Mouse (Mus musculus) thymus, postnatal 14 days (tissue): ENCODE data around the gene Patz1.
A peak's percentile ranks its signal among the peaks of the same experiment; 100 is the strongest.

Source experiments
- DNase-seq: peaks from one replicate; pipeline ENCODE4 v3.0.0; 2021

The Patz1 gene

DNA sequence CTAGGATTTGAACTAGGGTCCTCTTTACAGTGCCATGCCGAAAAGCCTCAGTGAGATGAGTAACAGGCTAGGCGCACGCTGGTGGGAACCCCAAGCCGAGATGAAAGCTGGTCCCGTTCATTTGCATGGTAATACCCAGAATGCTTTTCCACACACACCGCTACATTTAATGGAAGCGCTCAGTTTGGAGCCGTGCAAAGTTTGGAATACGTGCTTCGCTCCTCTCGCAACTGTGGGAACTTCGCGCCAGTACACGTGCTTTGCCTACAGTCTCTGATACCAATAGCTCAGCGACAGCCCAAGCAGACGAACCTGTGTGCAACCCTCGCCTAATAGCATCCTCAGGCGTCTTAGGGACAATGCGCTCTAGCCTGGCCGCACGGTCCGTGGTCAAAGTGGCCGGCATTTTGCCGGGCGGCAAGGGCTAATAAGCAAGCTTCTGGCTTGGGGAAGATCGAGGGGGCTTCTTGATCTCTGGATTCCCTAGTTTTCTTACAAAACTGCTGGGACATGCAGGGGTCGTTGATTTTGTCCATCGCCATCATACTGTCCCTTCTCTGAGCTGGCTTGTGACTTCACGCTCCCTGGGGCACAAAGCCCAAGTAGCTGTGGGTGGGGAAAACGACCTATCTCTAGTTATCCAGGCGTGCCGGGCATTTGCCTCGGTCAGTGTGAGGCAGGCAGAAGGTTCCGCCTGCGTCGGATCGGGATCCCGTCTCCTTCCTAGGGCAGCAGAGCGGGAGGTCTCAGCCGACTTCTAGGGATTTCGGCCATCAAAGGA, at the start of gene Patz1:
TSS of gene Patz1 (plus strand) at position 354 of the 781 bp plus-strand sequence.
- DNase-seq = peak; percentile 46

- no peak for DNase-seq
Observed at GRCm38 (mm10) chr11:3242395-3242794, 46.3 kb upstream of the Patz1 start.

DNA sequence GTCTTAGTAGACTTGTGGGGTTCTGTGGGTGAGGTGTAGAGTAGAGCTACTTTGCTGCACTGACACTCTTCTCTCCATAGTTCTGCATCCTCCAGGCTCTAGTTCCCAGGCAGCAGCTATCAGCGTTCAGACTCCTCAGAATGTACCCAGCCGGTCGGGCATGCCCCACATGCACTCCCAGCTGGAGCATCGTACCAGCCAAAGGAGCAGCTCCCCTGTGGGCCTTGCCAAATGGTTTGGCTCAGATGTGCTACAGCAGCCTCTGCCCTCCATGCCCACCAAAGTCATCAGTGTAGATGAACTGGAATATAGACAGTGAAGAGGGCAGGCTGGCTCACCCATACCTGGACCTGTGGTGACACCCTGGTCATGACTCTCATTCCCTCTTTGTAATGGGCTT, 44.9 kb upstream of the Patz1 start:
- no peak for DNase-seq

DNA sequence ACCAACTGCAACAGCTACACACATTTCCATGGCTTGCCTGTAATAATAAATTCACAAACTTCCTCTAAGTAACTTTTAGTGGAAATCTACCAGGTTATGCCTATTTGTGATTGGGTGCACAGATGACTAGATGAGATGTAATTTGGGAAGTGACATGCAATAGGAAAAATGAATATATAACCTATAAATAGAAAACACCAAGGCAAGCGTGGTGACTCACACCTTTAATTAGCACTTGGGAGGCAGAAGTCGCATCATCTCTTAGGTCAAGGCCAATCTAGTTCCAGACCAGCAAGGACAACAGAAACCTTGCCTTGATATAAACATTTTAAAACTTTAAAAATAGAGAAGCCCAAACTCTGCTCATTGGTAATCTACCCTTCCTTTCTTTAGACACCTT, 41.3 kb upstream of the Patz1 start:
- DNase-seq = no peak

- DNase-seq = no peak
Observed at GRCm38 (mm10) chr11:3259537-3259936, 29.1 kb upstream of the Patz1 start.

GRCm38 (mm10) chr11:3265291-3266078, 23.2 kb upstream of the Patz1 start:
- DNase-seq = no peak

DNA sequence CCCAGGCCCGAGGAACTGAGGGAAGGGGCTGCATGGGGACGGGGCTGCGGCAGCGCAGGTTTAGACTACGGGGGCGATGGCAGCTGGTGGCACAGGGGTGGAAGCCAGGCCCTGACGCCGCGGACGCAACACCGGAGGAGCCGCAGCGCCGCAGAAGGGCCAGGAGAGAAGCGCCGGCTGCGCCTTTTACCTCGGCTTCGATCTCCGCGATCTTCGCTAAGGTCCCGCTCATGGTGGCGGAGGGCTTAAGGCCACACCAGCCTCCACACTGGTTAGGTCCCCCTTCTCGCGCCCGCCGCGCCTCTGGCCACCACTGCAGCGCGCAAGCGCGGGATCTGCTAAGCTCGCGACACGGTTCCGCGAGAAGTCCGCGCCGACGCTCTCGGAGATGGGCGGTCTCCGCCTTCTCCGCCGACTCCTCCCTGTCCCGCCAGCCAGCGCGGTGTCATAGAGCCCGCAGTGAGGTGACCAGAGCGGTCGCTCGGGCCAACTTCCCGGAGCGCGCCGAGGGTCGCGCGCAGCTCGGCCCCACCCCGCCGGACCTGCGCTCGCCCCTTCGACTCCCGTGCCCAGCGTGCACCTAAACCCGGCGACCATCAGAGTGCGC, 22.5 kb upstream of the Patz1 start, which contains the start of gene Drg1:
TSS of gene Drg1 (minus strand) at position 337 of the 607 bp plus-strand sequence.
- peak; percentile 94 for DNase-seq

GRCm38 (mm10) chr11:3267133-3267532, 21.5 kb upstream of the Patz1 start:
- DNase-seq = peak; percentile 18

GRCm38 (mm10) chr11:3269241-3269640, 19.4 kb upstream of the Patz1 start:
- no peak for DNase-seq

DNA sequence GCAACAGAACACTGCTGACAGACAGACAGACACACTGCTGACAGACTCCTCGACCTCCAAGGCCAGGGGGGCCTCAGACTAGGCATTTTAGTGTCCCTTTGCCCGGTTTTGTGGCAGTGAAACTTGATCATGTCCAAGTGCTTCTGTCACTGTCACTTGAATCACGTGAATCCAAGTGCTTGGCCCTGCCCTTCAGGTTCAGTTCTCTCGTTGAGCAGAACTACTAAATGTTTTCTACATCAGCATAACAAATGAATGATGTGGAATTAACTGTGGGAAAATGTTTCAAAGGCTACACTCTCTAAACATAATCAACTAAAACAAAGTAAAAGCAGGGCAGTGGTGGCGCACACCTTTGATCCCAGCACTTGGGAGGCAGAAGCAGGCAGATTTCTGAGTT, 10.3 kb upstream of the Patz1 start:
- DNase-seq = no peak

DNA sequence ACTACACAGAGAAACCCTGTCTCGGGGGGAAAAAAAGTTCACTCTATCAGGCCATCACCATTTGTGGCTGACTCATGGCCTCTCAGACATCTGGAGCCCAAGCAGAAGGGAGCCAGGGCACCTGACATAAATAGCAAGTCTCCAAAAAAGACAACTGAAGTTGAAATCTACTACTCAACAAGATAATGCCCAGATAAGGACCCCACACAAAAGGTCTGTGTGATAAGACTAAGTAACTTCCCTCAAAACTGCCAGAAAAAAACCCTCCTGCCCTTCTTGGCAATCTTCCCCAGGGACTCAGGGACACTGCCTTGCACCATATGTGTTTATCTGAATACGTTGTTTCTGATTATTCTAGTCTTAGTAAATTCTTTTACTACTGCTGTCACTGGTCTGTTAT, 8.9 kb upstream of the Patz1 start:
- no peak for DNase-seq

GRCm38 (mm10) chr11:3282887-3283286, 5.8 kb upstream of the Patz1 start:
- no peak for DNase-seq

DNA sequence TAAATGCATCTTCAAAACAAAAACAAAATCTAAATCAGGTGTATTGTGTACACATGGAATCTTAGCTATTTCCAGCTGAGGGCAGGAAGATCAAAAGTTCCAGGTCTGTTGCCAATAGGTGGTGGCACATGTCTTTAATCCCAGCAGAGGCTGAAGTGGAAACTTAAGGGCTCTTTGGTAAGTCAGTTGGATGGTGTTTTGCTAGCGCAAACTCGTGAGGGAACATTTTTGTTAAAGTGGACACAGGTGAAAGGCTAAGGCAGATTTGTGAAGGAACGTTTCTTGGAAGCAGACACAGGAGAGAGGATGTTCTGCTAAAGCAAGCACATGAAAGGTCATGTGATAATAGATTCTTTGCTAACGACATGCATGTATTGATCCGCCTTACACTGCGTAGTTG, 5.0 kb upstream of the Patz1 start:
- DNase-seq = no peak

GRCm38 (mm10) chr11:3285940-3286339, 2.7 kb upstream of the Patz1 start:
- DNase-seq = no peak

DNA sequence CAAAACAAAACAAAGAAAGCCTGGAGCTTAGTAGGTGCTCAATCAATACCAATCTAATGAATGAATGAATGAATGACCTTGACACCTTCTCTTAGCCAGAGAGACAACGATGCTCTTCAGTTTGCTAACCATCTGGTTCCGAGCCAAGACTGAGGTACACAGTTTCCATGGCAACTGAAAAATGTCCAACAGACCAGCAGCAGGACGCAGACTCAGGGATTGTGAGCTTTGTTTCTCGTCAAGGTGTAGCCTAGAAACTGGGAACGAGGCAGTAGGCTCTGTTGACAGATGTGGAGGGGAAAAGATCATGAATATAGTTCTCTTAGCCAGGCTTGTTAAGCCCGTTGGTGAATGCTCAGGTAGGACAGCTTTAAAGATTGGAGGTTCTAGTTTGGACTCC, 1.5 kb upstream of the Patz1 start:
- DNase-seq = no peak

DNA sequence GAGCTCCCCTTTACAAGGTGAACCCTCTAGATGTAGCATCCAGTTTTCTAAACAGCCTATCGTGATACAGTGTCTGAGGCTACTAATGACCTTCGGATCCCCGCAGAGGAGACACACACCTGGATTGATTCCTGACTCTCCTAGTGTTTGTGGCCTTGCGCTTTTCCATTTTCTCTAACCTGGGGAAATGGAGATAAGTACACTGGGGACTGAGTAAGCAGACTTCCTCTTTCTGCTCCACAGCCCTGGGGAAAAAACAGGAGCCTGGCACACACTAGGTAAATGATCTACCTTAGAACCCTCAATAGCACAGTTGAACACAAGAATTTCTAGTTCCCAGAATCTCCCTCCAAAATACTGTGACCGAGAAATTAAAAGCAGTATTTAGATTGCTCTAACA, 753 bp upstream of the Patz1 start:
- no peak for DNase-seq

DNA sequence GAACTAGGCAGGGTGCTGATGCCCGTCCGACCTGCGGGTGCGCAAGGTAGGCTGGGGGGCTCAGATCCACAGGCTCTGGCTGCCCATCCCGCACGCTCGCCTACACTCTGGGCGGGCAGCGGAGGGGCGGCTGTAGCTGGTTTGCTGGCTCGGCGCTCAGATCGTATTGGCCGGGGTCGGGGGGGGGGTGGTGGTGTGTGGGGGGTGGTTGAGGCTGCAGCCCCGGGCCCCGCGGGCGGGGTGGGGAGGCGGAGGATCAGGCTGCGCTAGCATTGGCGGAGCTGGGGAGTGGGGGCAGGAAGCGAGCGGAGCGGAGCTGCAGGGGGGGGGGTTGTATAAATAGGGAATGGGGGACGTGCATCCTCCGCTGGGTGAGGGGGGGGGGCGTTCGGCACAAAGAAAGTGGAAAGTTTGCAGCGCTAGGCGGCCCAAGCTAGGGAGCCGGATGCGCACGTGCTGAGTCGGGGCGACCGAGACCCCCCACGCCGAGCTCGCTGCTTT, 678 bp downstream of the Patz1 start:
- peak; percentile 91 for DNase-seq

GRCm38 (mm10) chr11:3289803-3290639, 1.3 kb downstream of the Patz1 start:
- DNase-seq = peak; percentile 92

DNA sequence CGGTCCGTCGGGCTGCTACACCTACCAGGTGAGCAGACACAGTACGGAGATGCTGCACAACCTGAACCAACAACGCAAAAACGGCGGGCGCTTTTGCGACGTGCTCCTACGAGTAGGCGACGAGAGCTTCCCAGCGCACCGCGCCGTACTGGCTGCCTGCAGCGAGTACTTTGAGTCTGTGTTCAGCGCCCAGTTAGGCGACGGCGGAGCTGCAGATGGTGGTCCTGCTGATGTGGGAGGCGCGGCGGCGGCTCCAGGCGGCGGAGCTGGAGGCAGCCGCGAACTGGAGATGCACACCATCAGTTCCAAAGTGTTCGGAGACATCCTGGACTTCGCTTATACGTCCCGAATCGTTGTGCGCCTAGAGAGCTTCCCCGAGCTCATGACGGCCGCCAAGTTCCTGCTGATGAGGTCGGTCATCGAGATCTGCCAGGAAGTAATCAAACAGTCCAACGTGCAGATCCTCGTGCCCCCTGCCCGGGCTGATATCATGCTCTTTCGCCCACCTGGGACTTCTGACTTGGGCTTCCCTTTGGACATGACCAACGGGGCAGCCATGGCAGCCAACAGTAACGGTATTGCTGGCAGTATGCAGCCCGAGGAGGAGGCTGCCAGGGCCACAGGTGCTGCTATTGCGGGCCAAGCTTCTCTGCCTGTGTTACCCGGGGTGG, 2.1 kb downstream of the Patz1 start:
- peak; percentile 76 for DNase-seq

- DNase-seq = peak; percentile 55
Observed at GRCm38 (mm10) chr11:3291311-3292061, 2.8 kb downstream of the Patz1 start.

DNA sequence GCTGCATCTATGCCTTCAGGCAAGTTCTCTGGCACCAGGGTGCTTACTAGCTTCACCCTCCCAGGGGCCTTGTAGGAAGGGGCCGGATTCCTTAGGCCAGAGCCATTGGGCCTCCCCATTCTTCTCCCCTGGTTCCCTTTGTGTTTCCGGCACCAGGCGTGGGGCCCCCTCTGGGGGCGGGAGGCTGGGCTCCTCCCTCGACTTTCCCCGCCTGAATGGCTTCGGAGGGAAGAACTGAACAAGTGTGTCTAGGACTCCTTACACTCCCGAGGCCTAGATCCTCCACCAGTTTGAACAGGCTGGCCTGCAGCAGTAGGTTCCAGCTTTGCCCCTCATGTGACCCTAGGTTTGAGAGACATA, 3.4 kb downstream of the Patz1 start:
- DNase-seq = peak; percentile 87
